Mouse (Mus musculus) MEL (cell line): ENCODE results near the gene Gpatch3. TPM values are rescaled to one million over a fixed set of nuclear protein-coding genes. Genes with fewer than 3 reads are reported as not detected.

Experiments used
- DNase-seq: peaks from one replicate; pipeline ENCODE4 v3.0.0; 2011; ENCODE audit warnings: low read depth, low spot score
- H3K27ac ChIP-seq: 2 replicates; pipeline ENCODE4 v1.5.1; 2012; ENCODE audit warnings: low read depth, mild to moderate bottlenecking, control low read depth, low read length, moderate library complexity; ENCODE audit not compliant: control insufficient read depth
- H3K27me3 ChIP-seq, 2 experiments: fragments of 150-350 bp in 1 of 2; sonication (generic) in 1 of 2; 2 replicates each; pipeline ENCODE4 v1.6.1; 2012; ENCODE audit warnings: low read length in 2 of 2, mild to moderate bottlenecking in 2 of 2, improper control_type of control experiment in 1 of 2, moderate library complexity in 1 of 2; ENCODE audit not compliant: insufficient read depth in 2 of 2, control insufficient read depth in 1 of 2
- H3K36me3 ChIP-seq, 2 experiments: 2 replicates each; pipeline ENCODE4 v1.6.1; 2012 to 2014; ENCODE audit warnings: low read length in 2 of 2, improper control_type of control experiment in 1 of 2, inconsistent platforms in 1 of 2, mild to moderate bottlenecking in 1 of 2; ENCODE audit not compliant: insufficient read depth in 2 of 2, control insufficient read depth in 1 of 2
- H3K4me1 ChIP-seq, 2 experiments: fragments of 150-350 bp in 1 of 2; sonication (generic) in 1 of 2; 2 replicates each; pipeline ENCODE4 v1.6.1; 2012; ENCODE audit warnings: low read length in 2 of 2, improper control_type of control experiment in 1 of 2, mild to moderate bottlenecking in 1 of 2; ENCODE audit not compliant: insufficient read depth in 2 of 2, control insufficient read depth in 1 of 2
- H3K4me3 ChIP-seq, 2 experiments: fragments of 150-350 bp in 1 of 2; sonication (generic) in 1 of 2; 2 replicates each; pipeline ENCODE4 v1.5.1; 2012; ENCODE audit warnings: low read depth in 2 of 2, low read length in 2 of 2, mild to moderate bottlenecking in 2 of 2, moderate library complexity in 2 of 2, control low read depth in 1 of 2, improper control_type of control experiment in 1 of 2; ENCODE audit not compliant: control insufficient read depth in 1 of 2, insufficient read depth in 1 of 2
- H3K79me2 ChIP-seq: 2 replicates; pipeline ENCODE4 v1.6.1; 2012; ENCODE audit warnings: mild to moderate bottlenecking, low read length, moderate library complexity; ENCODE audit not compliant: control insufficient read depth, poor library complexity, insufficient read depth
- H3K9ac ChIP-seq: 2 replicates; pipeline ENCODE4 v1.6.1; 2012; ENCODE audit warnings: low read depth, mild to moderate bottlenecking, control low read depth, low read length, moderate library complexity; ENCODE audit not compliant: control insufficient read depth, poor library complexity, severe bottlenecking
- H3K9me3 ChIP-seq: fragments of 150-350 bp; sonication (generic); replicated peaks from 2 replicates; pipeline ENCODE4 v1.6.1; 2012; ENCODE audit warnings: mild to moderate bottlenecking, low read length, improper control_type of control experiment, moderate library complexity; ENCODE audit not compliant: insufficient read depth
- CTCF ChIP-seq, 3 experiments: IDR thresholded peaks in 2 of 3; conservative IDR thresholded peaks in 1 of 3; 2 replicates each; pipeline ENCODE4 v1.5.1; 2011 to 2012; ENCODE audit warnings: low read length in 3 of 3, low read depth in 2 of 3, mild to moderate bottlenecking in 2 of 3, improper control_type of control experiment in 1 of 3, inconsistent platforms in 1 of 3, mixed read lengths in 1 of 3, moderate library complexity in 1 of 3; ENCODE audit not compliant: control insufficient read depth in 1 of 3, insufficient read depth in 1 of 3, poor library complexity in 1 of 3, severe bottlenecking in 1 of 3
- MAZ ChIP-seq: IDR thresholded peaks from 2 replicates; pipeline ENCODE4 v1.6.1; 2012; ENCODE audit warnings: low read depth, mild to moderate bottlenecking, inconsistent platforms, low read length, improper control_type of control experiment
- MYC ChIP-seq: IDR thresholded peaks from 2 replicates; pipeline ENCODE4 v1.6.1; 2011; ENCODE audit warnings: low read depth, mild to moderate bottlenecking, low read length, improper control_type of control experiment, moderate library complexity
- NELFE ChIP-seq: IDR thresholded peaks from 2 replicates; pipeline ENCODE4 v1.6.1; 2011; ENCODE audit warnings: low read depth, low read length, improper control_type of control experiment
- POLR2A ChIP-seq, 2 experiments: IDR thresholded peaks; 2 replicates each; pipeline ENCODE4 v1.6.1; 2011 to 2012; ENCODE audit warnings: low read length in 2 of 2, mild to moderate bottlenecking in 2 of 2, control low read depth in 1 of 2, improper control_type of control experiment in 1 of 2, low read depth in 1 of 2, moderate library complexity in 1 of 2; ENCODE audit not compliant: control insufficient read depth in 1 of 2, insufficient read depth in 1 of 2, poor library complexity in 1 of 2
- POLR2AphosphoS5 ChIP-seq: IDR thresholded peaks from 2 replicates; pipeline ENCODE4 v1.6.1; 2012; ENCODE audit warnings: low read depth, borderline replicate concordance, mild to moderate bottlenecking, inconsistent platforms, low read length, moderate library complexity, mixed read lengths
- SMC3 ChIP-seq: IDR thresholded peaks from 2 replicates; pipeline ENCODE4 v1.6.1; 2011; ENCODE audit warnings: low read depth, low read length, improper control_type of control experiment
- UBTF ChIP-seq: IDR thresholded peaks from 2 replicates; pipeline ENCODE4 v1.6.1; 2012; ENCODE audit warnings: low read depth, mild to moderate bottlenecking, inconsistent platforms, low read length, improper control_type of control experiment, moderate library complexity, borderline replicate concordance; ENCODE audit not compliant: insufficient read depth
- polyA plus RNA-seq, 2 experiments: library from polyadenylated mRNA; stranded (reverse) in 1 of 2; unstranded in 1 of 2; fragments of >175 nt in 1 of 2; fragments of >200 nt in 1 of 2; gene quantifications; 2 replicates each; pipeline versions ENCODE4 v1.2.1 to v1.2.4; 2012; ENCODE audit warnings: low replicate concordance in 2 of 2, low read depth in 1 of 2; ENCODE audit not compliant: insufficient read length in 2 of 2, insufficient read depth in 1 of 2, missing spikeins in 1 of 2
- total RNA-seq: library from RNA; depleted of rRNA; stranded (reverse); fragments of 300-350 nt; gene quantifications from 2 replicates; pipeline ENCODE4 v1.2.3, GENCODE M21; 2012; rRNA removed

The Gpatch3 gene
- total and polyA plus RNA-seq, 3 experiments, result 9.8 to 16.5 TPM; not detected in 1

DNA sequence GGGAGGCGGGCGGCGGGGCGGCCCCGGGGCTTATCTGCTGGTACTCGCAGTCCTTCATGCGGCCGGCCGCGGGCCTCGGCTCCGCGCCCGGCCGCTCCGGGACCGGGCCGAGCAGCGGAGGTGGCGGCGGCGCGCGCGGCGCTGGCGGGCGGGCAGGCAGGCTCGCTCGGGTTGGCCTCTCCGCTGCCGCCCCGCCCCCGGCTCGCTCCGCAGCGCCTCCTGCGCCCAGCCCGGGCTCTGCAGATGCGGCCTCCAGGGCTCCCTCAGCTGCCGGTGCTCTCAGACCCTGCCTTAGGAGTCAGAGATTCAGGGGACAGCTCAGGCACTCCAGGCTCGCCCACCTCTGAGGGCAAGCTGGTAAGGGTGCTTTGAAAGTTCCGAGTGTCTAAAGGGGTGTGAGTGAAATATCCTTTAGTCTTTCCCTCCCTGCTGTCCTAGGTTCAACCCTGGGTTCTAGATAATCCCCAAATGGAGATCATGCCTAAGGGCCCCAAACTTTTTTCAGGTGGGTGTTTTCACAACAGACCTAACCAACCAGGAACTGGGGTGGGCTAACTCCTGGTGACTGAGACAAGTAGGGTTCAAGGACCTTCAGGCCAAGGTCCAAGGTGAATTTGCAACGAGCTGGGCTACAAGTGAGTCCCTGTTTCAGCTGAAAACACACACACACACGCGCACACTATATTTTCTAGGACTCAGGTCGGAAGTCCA lies 58.9 kb downstream of the Gpatch3 start:
- no peaks in the 10 kb centered on the region for H3K9me3 ChIP-seq
- H3K79me2 ChIP-seq, result peaks cover 8% of the 10 kb centered on the region
- peaks cover 3 to 15% of the 10 kb centered on the region in 2 experiments; a peak in 3 of 4 replicates for H3K4me1 ChIP-seq
- TF ChIP-seq MAZ, result peak; percentile 87; the same call in 1 of the 2 replicates
- no peak for TF ChIP-seq MYC
- TF ChIP-seq CTCF (IDR thresholded peaks at IDR 0.05 in 2 of 3, conservative IDR thresholded peaks at IDR 0.05 in 1 of 3; ENCODE audit: control insufficient read depth in 1 of 3, insufficient read depth in 1 of 3, low read depth in 2 of 3, low read length in 3 of 3, poor library complexity in 1 of 3, severe bottlenecking in 1 of 3), result peak in 2 of 3 experiments; percentile 69 to 79; a peak in 5 of 6 replicates
- TF ChIP-seq SMC3, result 0 out of 2 replicates have a peak, but pooled peaks have one; percentile 12
- TF ChIP-seq UBTF, result peak; percentile 57; the same call in 1 of the 2 replicates
- peak; percentile 41 for TF ChIP-seq NELFE
- TF ChIP-seq POLR2A (IDR thresholded peaks at IDR 0.05; ENCODE audit: control insufficient read depth in 1 of 2, insufficient read depth in 1 of 2, low read depth in 1 of 2, low read length in 2 of 2, poor library complexity in 1 of 2), result peak; percentile 21 to 52
- TF ChIP-seq POLR2AphosphoS5, result no peak
- peak overlapping the region; percentile 89 for H3K9ac ChIP-seq
- H3K4me3 ChIP-seq, result peak overlapping the region; percentile 78 to 98
- H3K27me3 ChIP-seq, result no peaks in the 10 kb centered on the region
- peaks cover 0 to 6% of the 10 kb centered on the region in 2 experiments; a peak in 2 of 4 replicates for H3K36me3 ChIP-seq
- peak; percentile 87 for DNase-seq
- H3K27ac ChIP-seq, result 0 out of 2 replicates have a peak overlapping the region, but pooled peaks have one; percentile 4

Other genes with a start within 250 kb of the Gpatch3 start
- gene Wdtc1, start 221.3 kb upstream of the Gpatch3 start, total RNA-seq, result 12.5 and 13.2 TPM in 2 replicates
- 10 to 100 TPM in 1 of 2 experiments, not detected in 1; 35.3 TPM for gene Wdtc1, start 221.3 kb upstream of the Gpatch3 start, polyA plus RNA-seq
- 2.8 and 3.1 TPM in 2 replicates for gene Slc9a1, start 205.0 kb upstream of the Gpatch3 start, total RNA-seq
- 10 to 100 TPM in 1 of 2 experiments, not detected in 1; 14.0 TPM for gene Slc9a1, start 205.0 kb upstream of the Gpatch3 start, polyA plus RNA-seq
- 3.5 and 3.6 TPM in 2 replicates for gene Tent5b, start 94.6 kb upstream of the Gpatch3 start, total RNA-seq
- 1 to 10 TPM in 1 of 2 experiments, not detected in 1; 2.5 TPM for gene Tent5b, start 94.6 kb upstream of the Gpatch3 start, polyA plus RNA-seq
- 0.92 and 1.6 TPM in 2 replicates for gene Trnp1, start 76.2 kb upstream of the Gpatch3 start, total RNA-seq
- 1 to 10 TPM in 1 of 2 experiments, not detected in 1; 1.6 TPM for gene Trnp1, start 76.2 kb upstream of the Gpatch3 start, polyA plus RNA-seq
- gene Kdf1, start 55.8 kb upstream of the Gpatch3 start, total RNA-seq, result 0.12 TPM in 1 of 2 replicates, not detected in the other
- under 1 TPM in 1 of 2 experiments, not detected in 1; 0.04 TPM for gene Kdf1, start 55.8 kb upstream of the Gpatch3 start, polyA plus RNA-seq
- gene Nudc, start 28.7 kb upstream of the Gpatch3 start, total RNA-seq, result 504 and 516 TPM in 2 replicates
- gene Nudc, start 28.7 kb upstream of the Gpatch3 start, polyA plus RNA-seq, result 100 to 1,000 TPM in 1 of 2 experiments, not detected in 1; 732 TPM
- gene Nr0b2, start 21.4 kb upstream of the Gpatch3 start, total RNA-seq, result not detected in 2 replicates
- gene Nr0b2, start 21.4 kb upstream of the Gpatch3 start, polyA plus RNA-seq, result under 1 TPM in 1 of 2 experiments, not detected in 1; 0.10 TPM
- 26.7 and 28.6 TPM in 2 replicates for gene Gpn2, start 9.6 kb downstream of the Gpatch3 start, total RNA-seq
- gene Gpn2, start 9.6 kb downstream of the Gpatch3 start, polyA plus RNA-seq, result 10 to 100 TPM in 1 of 2 experiments, not detected in 1; 43.3 TPM
- 0.12 and 0.13 TPM in 2 replicates for gene Sfn, start 27.4 kb downstream of the Gpatch3 start, total RNA-seq
- gene Sfn, start 27.4 kb downstream of the Gpatch3 start, polyA plus RNA-seq, result under 1 TPM in 1 of 2 experiments, not detected in 1; 0.19 TPM
- 6.7 and 6.9 TPM in 2 replicates for gene Zdhhc18, start 75.4 kb downstream of the Gpatch3 start, total RNA-seq
- 10 to 100 TPM in 1 of 2 experiments, not detected in 1; 15.6 TPM for gene Zdhhc18, start 75.4 kb downstream of the Gpatch3 start, polyA plus RNA-seq
- 7.9 and 8.5 TPM in 2 replicates for gene Pigv, start 97.9 kb downstream of the Gpatch3 start, total RNA-seq
- 10 to 100 TPM in 1 of 2 experiments, not detected in 1; 12.0 TPM for gene Pigv, start 97.9 kb downstream of the Gpatch3 start, polyA plus RNA-seq
- 18.1 and 22.7 TPM in 2 replicates for gene Arid1a, start 182.0 kb downstream of the Gpatch3 start, total RNA-seq
- gene Arid1a, start 182.0 kb downstream of the Gpatch3 start, polyA plus RNA-seq, result 10 to 100 TPM; 70.6 to 83.3 TPM